Mouse (Mus musculus): ENCODE measurements at regions not wholly inside any gene's neighbourhood (a gene's known extent, or its start where the extent isn't known, plus 50 kb on each side); places are given as distances from the start of the nearest gene placed in this dataset.
A peak's percentile ranks its signal among the peaks of the same experiment; 100 is the strongest.

GRCm38 (mm10) chr13:44026321-44027255 is 242.0 kb downstream of the Cd83 start:
- no peak for DNase-seq (ENCODE audit: low spot score in 2 of 2)

DNA sequence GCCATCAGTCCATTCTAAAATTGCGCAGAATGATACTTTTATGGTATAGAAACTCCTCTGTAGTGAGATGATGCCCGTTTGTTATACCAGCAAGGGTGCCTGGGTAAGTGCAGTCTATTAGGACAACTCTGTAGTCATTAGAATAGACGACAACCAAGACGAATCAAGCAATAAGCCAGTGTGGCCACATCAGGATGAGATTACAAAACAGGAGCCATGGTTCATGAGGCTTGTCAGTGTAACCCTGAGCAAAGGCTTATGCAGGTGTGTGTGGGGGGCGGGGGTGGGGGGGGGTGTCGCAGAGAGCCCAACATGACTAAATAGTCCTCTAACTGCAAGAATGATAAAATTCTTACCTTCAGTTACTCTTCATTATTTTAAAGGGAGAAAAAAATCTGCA is 243.5 kb downstream of the Cd83 start:
- no peak for DNase-seq (ENCODE audit: low spot score in 2 of 2)

DNA sequence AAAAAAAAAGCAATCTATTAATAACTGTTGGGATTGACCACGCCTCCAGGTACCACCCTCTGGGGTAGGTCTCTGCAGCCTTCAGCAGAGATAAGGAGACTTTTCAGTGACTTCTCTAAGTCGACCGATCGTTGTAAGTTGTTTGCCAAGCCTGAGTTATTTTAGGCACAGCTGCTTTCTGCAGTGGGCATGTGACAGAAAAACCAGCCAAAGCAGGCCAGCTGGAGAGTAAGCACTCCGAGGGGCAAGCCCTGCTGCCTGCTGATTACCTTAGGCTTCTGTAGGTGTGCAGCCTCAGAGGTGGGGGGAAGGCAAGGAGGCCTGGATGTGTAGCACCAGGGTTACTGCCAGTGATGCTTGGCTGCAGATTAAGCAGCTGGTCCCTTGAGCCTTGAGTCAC is 246.0 kb downstream of the Cd83 start:
- DNase-seq (ENCODE audit: low spot score in 2 of 2): no peak

- no peak for DNase-seq (ENCODE audit: low spot score in 2 of 2)
Measured at GRCm38 (mm10) chr13:44037774-44038294, 253.3 kb downstream of the Cd83 start.

GRCm38 (mm10) chr13:44038322-44038721 is 253.7 kb downstream of the Cd83 start:
- DNase-seq (ENCODE audit: low spot score in 2 of 2): no peak

DNA sequence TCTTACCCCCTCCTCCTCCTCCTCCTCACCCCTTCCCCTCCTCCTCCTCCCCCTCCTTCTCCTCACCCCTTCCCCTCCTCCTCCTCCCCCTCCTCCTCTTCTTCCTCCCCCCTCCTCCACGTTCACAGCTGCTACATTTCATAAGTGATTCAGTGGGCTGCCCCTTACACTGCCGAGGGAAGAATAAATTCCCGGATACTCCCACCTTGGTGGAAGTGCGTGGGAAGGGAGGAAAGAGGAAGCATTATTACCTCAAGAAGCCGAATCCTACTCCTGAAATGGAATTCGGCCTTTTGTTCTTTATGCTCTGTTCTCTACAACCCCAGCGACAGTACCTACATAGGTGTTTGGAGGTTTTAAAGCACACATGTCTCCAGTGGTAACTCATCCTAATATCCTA is 256.1 kb downstream of the Cd83 start:
- no peak for DNase-seq (ENCODE audit: low spot score in 2 of 2)

DNA sequence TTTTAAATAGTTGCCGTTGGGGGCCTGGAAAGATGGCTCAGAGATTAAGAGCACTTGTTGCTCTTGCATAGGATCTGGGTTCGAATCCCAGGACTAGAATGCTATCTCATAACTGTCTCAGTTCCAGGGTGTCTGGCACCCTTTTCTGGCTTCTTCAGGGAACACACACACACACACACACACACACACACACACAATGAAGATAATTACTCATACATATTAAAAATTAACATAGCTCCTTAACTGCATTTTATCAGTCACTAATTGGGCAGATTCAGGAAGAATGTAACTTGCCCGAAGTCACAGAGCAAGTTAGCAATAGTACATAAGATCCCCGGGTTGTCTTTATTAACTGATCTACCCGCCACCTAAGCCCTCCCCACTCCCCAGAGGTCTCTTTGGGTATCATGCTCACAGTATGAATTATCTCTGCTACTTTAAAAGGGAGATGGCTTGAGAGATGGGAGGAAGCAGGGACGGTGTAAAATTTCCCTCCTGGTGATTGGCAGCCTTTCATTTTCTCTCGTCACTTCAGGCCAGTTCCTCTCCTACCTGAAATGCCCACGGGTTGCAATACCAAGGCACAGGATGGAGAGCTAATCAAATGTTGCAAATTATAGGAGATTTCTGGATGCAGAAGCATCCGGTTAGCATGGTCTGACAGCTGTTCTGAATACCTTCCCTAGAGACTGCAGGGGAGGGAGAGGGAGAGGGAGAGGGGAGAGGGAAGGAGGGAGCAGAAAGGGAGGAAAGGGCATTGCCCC is 258.3 kb downstream of the Cd83 start:
- no peak for DNase-seq (ENCODE audit: low spot score in 2 of 2)

DNA sequence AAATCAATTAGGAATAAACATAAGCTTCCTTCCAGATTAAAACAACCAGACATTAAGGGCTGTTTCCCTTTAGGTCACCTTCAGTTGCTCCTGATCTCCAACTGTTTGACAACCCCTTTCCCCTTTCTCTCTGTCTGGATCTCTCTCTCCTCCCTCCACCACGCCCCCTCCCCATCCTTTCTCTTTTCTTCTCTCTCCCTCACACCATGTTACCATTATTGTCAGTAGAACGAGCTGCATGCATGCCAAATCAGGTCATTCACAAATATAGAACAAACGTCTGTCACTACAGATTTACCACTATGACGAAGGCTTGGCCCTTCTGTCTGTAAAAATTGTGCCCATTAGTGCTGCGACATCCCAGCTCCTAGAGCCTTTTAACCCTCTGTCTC is 258.9 kb downstream of the Cd83 start:
- no peak for DNase-seq (ENCODE audit: low spot score in 2 of 2)

GRCm38 (mm10) chr13:44044546-44045216 is 260.1 kb downstream of the Cd83 start:
- DNase-seq (ENCODE audit: low spot score in 2 of 2): no peak

DNA sequence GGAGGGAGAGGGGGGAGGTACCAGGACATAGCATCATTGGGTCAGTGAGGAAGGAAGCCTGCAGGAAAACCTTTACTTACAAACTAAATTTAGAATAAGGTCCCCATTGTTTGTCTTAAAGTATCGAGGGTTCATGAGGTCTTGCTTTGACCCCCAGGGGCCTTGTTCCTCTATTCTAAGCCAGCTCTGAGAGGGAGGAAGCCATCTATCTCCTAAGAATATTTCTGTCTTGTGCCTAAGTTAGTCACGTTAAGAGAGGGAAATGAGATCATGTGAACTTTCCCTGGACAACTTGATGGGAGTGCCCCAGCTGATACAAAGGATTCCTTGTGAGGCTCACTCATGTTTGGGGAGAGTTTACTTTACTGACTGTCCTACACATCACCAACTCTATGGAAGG is 261.9 kb downstream of the Cd83 start:
- no peak for DNase-seq (ENCODE audit: low spot score in 2 of 2)

DNA sequence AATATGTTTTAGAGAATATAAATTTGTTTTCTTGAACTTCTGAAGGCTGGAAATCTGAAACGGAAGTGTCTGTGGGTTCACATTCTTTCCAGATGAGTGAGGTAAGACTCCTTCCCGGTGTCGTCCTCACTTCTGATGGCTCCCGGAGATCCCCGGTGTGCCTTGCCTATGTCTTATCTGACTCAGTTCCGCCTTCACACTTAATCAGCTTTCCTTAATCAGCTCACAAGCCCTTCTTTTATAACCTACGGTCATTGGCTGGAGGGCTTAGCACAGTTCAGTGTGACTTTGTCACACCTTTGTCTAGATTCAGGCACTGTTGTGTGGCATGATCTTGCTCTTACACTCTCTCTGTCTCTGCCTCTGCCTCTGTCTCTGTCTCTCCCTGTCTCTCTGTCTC is 269.6 kb downstream of the Cd83 start:
- DNase-seq (ENCODE audit: low spot score in 2 of 2): no peak

- DNase-seq (ENCODE audit: low spot score in 2 of 2): peak in 1 of 2 experiments; percentile 15
Measured at GRCm38 (mm10) chr13:44055573-44056491, 271.3 kb downstream of the Cd83 start.

DNA sequence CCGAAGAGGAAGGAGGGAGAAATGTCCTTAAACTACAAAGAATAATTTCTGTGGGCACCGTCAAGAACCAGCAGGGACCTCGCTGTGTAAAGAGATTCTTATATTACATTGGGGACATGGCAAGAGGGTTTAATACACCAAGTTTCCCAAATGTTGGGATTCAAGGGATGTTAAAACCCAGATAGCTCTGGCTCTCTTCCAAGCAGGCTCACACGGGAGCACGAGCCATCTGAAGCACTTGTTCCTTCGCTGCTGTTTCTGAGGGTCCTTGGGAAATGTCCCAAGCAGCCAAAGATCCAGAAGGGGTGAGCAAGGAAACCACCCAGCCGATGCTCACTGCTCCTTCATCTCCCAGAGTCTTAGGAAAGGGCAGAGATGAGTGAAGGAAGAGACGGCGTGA is 272.1 kb downstream of the Cd83 start:
- no peak for DNase-seq (ENCODE audit: low spot score in 2 of 2)

- DNase-seq (ENCODE audit: low spot score in 2 of 2): no peak
Measured at GRCm38 (mm10) chr13:44057542-44057941, 273.0 kb downstream of the Cd83 start.

DNA sequence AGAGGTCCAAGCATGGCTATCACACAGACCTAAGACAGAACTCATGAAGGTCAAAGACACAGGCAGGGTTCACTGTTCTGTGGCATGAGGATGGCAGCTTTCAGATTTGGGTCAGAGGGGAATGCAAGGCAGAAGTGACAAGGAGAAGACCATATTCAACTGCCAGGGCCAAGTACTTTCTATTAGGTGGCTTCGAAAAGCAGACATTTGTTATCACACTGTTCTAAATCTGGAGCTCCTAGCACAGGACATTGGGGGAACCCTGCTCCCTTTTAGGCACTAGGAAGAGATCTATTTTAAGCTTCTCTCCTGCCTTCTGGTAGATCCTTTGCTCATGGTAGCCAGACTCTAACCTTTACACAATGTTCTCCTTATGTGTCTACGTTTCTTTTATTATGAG is 273.7 kb downstream of the Cd83 start:
- no peak for DNase-seq (ENCODE audit: low spot score in 2 of 2)

DNA sequence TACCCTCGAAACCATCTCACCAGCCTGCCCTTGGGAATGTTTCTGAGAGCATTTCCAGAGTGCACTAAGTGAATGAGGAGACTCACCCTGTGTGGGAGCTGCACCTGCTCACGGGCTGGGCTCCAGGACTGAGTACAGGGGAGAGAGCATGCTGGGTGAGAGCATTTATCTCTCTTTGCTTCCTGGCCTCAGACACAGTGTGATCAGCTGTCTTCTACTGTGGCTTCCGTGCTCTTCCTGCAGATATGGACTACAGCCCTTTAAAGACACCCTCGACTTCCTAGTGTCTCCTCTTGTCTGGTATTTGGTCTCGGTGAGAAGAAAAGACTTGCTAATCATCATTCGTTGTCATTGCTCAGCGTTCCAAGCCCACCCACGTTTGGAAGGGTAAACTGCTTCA is 274.9 kb downstream of the Cd83 start:
- DNase-seq (ENCODE audit: low spot score in 2 of 2): no peak

DNA sequence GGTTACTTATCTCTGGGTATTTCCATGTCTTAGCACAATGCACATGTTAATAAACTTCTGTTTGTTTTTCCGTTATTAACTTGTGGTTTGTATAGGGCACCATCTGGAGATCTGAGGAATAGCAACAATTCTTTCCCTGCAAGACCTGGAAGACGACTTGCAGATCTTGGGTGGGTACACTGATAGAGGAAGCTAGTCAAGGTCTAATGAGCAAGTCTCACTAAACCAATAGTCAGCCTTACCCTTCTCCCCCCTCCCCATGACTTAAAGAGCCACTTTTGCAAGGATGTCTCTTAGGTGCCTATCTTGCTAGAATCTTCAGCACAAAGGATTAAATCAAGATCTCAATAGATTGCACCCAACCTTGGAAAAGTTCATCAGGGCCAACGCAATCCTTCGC is 276.7 kb downstream of the Cd83 start:
- no peak for DNase-seq (ENCODE audit: low spot score in 2 of 2)

- no peak for DNase-seq (ENCODE audit: low spot score in 2 of 2)
Measured at GRCm38 (mm10) chr13:44061721-44062300, 277.2 kb downstream of the Cd83 start.

DNA sequence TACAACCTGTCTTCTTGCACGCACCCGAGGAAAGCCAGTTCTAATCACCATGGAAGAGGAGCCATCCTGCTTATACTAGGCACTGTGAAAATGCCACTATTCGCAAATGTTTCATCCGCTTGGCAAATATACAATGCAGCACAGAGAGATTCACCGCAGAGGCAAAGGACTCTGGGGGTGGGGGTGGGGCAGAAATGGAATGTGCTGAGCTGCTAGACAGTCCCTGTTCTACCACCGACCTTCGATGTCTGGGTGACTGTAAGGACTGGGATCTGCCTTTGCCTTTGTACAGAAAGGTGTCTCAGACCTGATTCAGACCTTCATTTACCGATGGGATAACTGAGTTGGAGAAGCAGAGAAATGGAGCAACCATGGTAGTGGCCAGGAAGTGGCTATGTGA is 278.7 kb downstream of the Cd83 start:
- no peak for DNase-seq (ENCODE audit: low spot score in 2 of 2)

DNA sequence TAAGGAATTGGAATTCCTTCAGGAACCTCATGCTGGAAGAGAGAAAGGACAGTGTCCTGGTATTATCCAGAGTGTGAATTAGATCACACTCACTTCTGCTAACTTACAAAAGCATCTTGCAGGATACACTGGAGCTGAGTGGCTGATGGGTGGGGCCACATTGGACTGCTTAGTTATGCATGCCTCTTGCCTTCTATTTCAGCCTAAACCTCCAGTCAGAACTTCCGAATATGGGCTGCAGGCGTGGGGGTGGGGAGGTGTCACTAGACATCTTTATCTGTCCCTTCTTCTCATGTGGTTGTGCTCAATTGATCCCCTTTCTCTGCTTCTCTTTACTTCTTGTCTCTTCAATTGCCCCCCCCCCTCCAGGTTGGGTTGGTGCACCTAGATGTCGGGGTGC is 279.5 kb downstream of the Cd83 start:
- DNase-seq (ENCODE audit: low spot score in 2 of 2): no peak
